Mouse (Mus musculus) MEL (cell line): Measurements from ENCODE around the gene Hist2h2aa1. TPM values are rescaled to one million over a fixed set of nuclear protein-coding genes. Genes with fewer than 3 reads are reported as not detected.
A peak's percentile ranks its signal among the peaks of the same experiment; 100 is the strongest.
"Not testable (repeated sequence)": the region's sequence is repeated elsewhere in the genome, so short reads cannot be mapped to it uniquely, and the experiment has no call there.

ENCODE experiments used
- DNase-seq: peaks from one replicate; pipeline ENCODE4 v3.0.0; 2011; ENCODE audit warnings: low read depth, low spot score
- H3K27ac ChIP-seq: 2 replicates; pipeline ENCODE4 v1.5.1; 2012; ENCODE audit warnings: low read depth, mild to moderate bottlenecking, control low read depth, low read length, moderate library complexity; ENCODE audit not compliant: control insufficient read depth
- H3K27me3 ChIP-seq, 2 experiments: fragments of 150-350 bp in 1 of 2; sonication (generic) in 1 of 2; 2 replicates each; pipeline ENCODE4 v1.6.1; 2012; ENCODE audit warnings: low read length in 2 of 2, mild to moderate bottlenecking in 2 of 2, improper control_type of control experiment in 1 of 2, moderate library complexity in 1 of 2; ENCODE audit not compliant: insufficient read depth in 2 of 2, control insufficient read depth in 1 of 2
- H3K36me3 ChIP-seq, 2 experiments: 2 replicates each; pipeline ENCODE4 v1.6.1; 2012 to 2014; ENCODE audit warnings: low read length in 2 of 2, improper control_type of control experiment in 1 of 2, inconsistent platforms in 1 of 2, mild to moderate bottlenecking in 1 of 2; ENCODE audit not compliant: insufficient read depth in 2 of 2, control insufficient read depth in 1 of 2
- H3K4me1 ChIP-seq, 2 experiments: fragments of 150-350 bp in 1 of 2; sonication (generic) in 1 of 2; 2 replicates each; pipeline ENCODE4 v1.6.1; 2012; ENCODE audit warnings: low read length in 2 of 2, improper control_type of control experiment in 1 of 2, mild to moderate bottlenecking in 1 of 2; ENCODE audit not compliant: insufficient read depth in 2 of 2, control insufficient read depth in 1 of 2
- H3K4me3 ChIP-seq, 2 experiments: fragments of 150-350 bp in 1 of 2; sonication (generic) in 1 of 2; 2 replicates each; pipeline ENCODE4 v1.5.1; 2012; ENCODE audit warnings: low read depth in 2 of 2, low read length in 2 of 2, mild to moderate bottlenecking in 2 of 2, moderate library complexity in 2 of 2, control low read depth in 1 of 2, improper control_type of control experiment in 1 of 2; ENCODE audit not compliant: control insufficient read depth in 1 of 2, insufficient read depth in 1 of 2
- H3K79me2 ChIP-seq: 2 replicates; pipeline ENCODE4 v1.6.1; 2012; ENCODE audit warnings: mild to moderate bottlenecking, low read length, moderate library complexity; ENCODE audit not compliant: control insufficient read depth, poor library complexity, insufficient read depth
- H3K9ac ChIP-seq: 2 replicates; pipeline ENCODE4 v1.6.1; 2012; ENCODE audit warnings: low read depth, mild to moderate bottlenecking, control low read depth, low read length, moderate library complexity; ENCODE audit not compliant: control insufficient read depth, poor library complexity, severe bottlenecking
- H3K9me3 ChIP-seq: fragments of 150-350 bp; sonication (generic); replicated peaks from 2 replicates; pipeline ENCODE4 v1.6.1; 2012; ENCODE audit warnings: mild to moderate bottlenecking, low read length, improper control_type of control experiment, moderate library complexity; ENCODE audit not compliant: insufficient read depth
- POLR2A ChIP-seq, 2 experiments: IDR thresholded peaks; 2 replicates each; pipeline ENCODE4 v1.6.1; 2011 to 2012; ENCODE audit warnings: low read length in 2 of 2, mild to moderate bottlenecking in 2 of 2, control low read depth in 1 of 2, improper control_type of control experiment in 1 of 2, low read depth in 1 of 2, moderate library complexity in 1 of 2; ENCODE audit not compliant: control insufficient read depth in 1 of 2, insufficient read depth in 1 of 2, poor library complexity in 1 of 2
- POLR2AphosphoS5 ChIP-seq: IDR thresholded peaks from 2 replicates; pipeline ENCODE4 v1.6.1; 2012; ENCODE audit warnings: low read depth, borderline replicate concordance, mild to moderate bottlenecking, inconsistent platforms, low read length, moderate library complexity, mixed read lengths
- RCOR1 ChIP-seq: IDR thresholded peaks from 2 replicates; pipeline ENCODE4 v1.6.1; 2012; ENCODE audit warnings: low read depth, mild to moderate bottlenecking, inconsistent platforms, low read length, improper control_type of control experiment
- ZKSCAN1 ChIP-seq: IDR thresholded peaks from 2 replicates; pipeline ENCODE4 v1.6.1; 2012; ENCODE audit warnings: low read depth, mild to moderate bottlenecking, inconsistent platforms, low read length, improper control_type of control experiment, moderate library complexity
- polyA plus RNA-seq, 2 experiments: library from polyadenylated mRNA; stranded (reverse) in 1 of 2; unstranded in 1 of 2; fragments of >175 nt in 1 of 2; fragments of >200 nt in 1 of 2; gene quantifications; 2 replicates each; pipeline versions ENCODE4 v1.2.1 to v1.2.4; 2012; ENCODE audit warnings: low replicate concordance in 2 of 2, low read depth in 1 of 2; ENCODE audit not compliant: insufficient read length in 2 of 2, insufficient read depth in 1 of 2, missing spikeins in 1 of 2
- total RNA-seq: library from RNA; depleted of rRNA; stranded (reverse); fragments of 300-350 nt; gene quantifications from 2 replicates; pipeline ENCODE4 v1.2.3, GENCODE M21; 2012

Hist2h2aa1 gene
- total and polyA plus RNA-seq, 3 experiments: 1.5 to 3,456 TPM; not detected in 1

DNA sequence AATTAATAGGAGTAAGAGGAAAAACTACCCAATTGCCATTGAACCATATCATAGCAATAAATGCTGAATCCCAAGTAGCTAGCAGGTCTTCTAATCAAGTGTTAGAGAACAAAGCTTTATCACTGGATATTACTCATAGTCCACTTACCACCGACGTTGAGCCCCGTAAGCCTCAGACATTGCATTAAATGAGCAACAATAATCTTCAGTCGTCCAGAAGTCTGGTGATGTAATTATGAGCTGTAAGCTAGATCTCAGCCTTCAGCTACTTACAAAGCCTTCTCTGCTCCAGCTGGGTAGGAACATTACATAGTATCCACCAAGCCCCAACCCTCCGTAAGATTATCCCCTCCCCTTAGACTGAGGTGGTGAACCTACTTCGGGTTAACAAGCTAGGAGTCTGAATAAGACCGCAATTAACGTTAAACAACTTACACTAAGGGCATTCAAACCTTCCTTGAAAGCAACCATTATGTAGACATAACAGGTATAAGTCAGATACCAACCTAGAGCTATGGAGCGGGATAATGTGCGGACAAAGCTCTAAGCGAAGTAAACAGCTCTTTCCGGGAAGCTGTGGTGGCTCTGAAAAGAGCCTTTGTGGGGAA lies 7.3 kb upstream of the Hist2h2aa1 start:
- Histone ChIP-seq H3K9me3 (no peaks in the 10 kb centered on the region), H3K27me3 (no peaks in the 10 kb centered on the region), H3K4me1 (peaks cover 0 to 27% of the 10 kb centered on the region in 2 experiments; a peak in 2 of 4 replicates), H3K9ac (peak overlapping the region; percentile 74), H3K36me3 (peaks cover 0 to 30% of the 10 kb centered on the region in 2 experiments; a peak in 2 of 4 replicates), H3K27ac (peak overlapping the region; percentile 93), H3K4me3 (peak overlapping the region; percentile 1 to 57)
- TF ChIP-seq RCOR1 (no peak), POLR2AphosphoS5 (peak; percentile 99), POLR2A (IDR thresholded peaks at IDR 0.05; ENCODE audit: control insufficient read depth in 1 of 2, insufficient read depth in 1 of 2, low read depth in 1 of 2, low read length in 2 of 2, poor library complexity in 1 of 2) (peak in 1 of 2 experiments; percentile 83; a peak in 2 of 4 replicates), ZKSCAN1 (no peak)
- TF ChIP-seq, all 39 proteins: peak for 2
- DNase-seq: peak; percentile 98
- peaks cover 4% of the 10 kb centered on the region; the same call in 1 of the 2 replicates for H3K79me2 ChIP-seq

- Histone ChIP-seq H3K27ac (peak within 1 kb of the TSS; percentile 93), H3K4me1 (peaks cover 10 to 39% of the 10 kb centered on the region in 2 experiments)
- not testable (repeated sequence) for DNase-seq
Measured at GRCm38 (mm10) chr3:96238954-96239793, 6.1 kb upstream of the Hist2h2aa1 start, which contains the start of gene Hist2h3c2. Hist2h3c2 (minus strand) TSS chr3:96239127.

GRCm38 (mm10) chr3:96239949-96240798 lies 5.1 kb upstream of the Hist2h2aa1 start, which contains the start of gene Hist2h2aa2:
Hist2h2aa2 (minus strand) TSS chr3:96240276.
- peak; percentile 94 for DNase-seq
- not testable (repeated sequence) for H3K79me2 ChIP-seq, H3K9me3 ChIP-seq, H3K27me3 ChIP-seq
- Histone ChIP-seq H3K4me1 (peaks cover 13 to 41% of the 10 kb centered on the region in 2 experiments), H3K36me3 (peaks cover 0 to 49% of the 10 kb centered on the region in 2 experiments; a peak in 2 of 4 replicates), H3K27ac (peak within 1 kb of the TSS; percentile 92), H3K4me3 (peak within 1 kb of the TSS; percentile 38 to 55), H3K9ac (peak within 1 kb of the TSS; percentile 90)
- TF ChIP-seq POLR2AphosphoS5: 0 out of 2 replicates have a peak, but pooled peaks have one; percentile 6
- TF ChIP-seq POLR2A (IDR thresholded peaks at IDR 0.05; ENCODE audit: control insufficient read depth in 1 of 2, insufficient read depth in 1 of 2, low read depth in 1 of 2, low read length in 2 of 2, poor library complexity in 1 of 2): peak in 1 of 2 experiments; percentile 68; a peak in 2 of 4 replicates

More at GRCm38 (mm10) chr3:96238954-96239793, 6.1 kb upstream of the Hist2h2aa1 start, which contains the start of gene Hist2h3c2:
- peak within 1 kb of the TSS; percentile 74 for H3K9ac ChIP-seq
- not testable (repeated sequence) for H3K9me3 ChIP-seq, H3K79me2 ChIP-seq, H3K27me3 ChIP-seq
- peak within 1 kb of the TSS; percentile 1 to 57 for H3K4me3 ChIP-seq
- H3K36me3 ChIP-seq: peaks cover 0 to 42% of the 10 kb centered on the region in 2 experiments; a peak in 2 of 4 replicates
- TF ChIP-seq POLR2A (IDR thresholded peaks at IDR 0.05; ENCODE audit: control insufficient read depth in 1 of 2, insufficient read depth in 1 of 2, low read depth in 1 of 2, low read length in 2 of 2, poor library complexity in 1 of 2) (peak in 1 of 2 experiments; percentile 56; a peak in 1 of 4 replicates), POLR2AphosphoS5 (peak; percentile 90)
